Mouse (Mus musculus) megakaryocyte, embryonic 14.5 days (primary cell): ENCODE measurements around the gene Tbcd.

Source experiments
- FLI1 ChIP-seq: IDR thresholded peaks from 2 replicates; pipeline ENCODE4 v1.6.1; 2012; ENCODE audit warnings: low read length, inconsistent platforms, mixed read lengths
- GATA1 ChIP-seq: IDR thresholded peaks from 3 replicates; pipeline ENCODE4 v1.6.1; 2012; ENCODE audit warnings: mixed read lengths, low read length, inconsistent platforms, borderline replicate concordance

- TF ChIP-seq GATA1 (no peak), FLI1 (no peak)
These were observed 206.4 kb downstream of the Tbcd start for GRCm38 (mm10) chr11:121658151-121658550.
